Mouse (Mus musculus) forebrain, postnatal 0 days (tissue): ENCODE data around the gene Vat1. TPM values are rescaled to one million over a fixed set of nuclear protein-coding genes. Genes with fewer than 3 reads are reported as not detected.
"Not testable (repeated sequence)": the region's sequence is repeated elsewhere in the genome, so short reads cannot be mapped to it uniquely, and the experiment has no call there.

Source experiments
- ATAC-seq: fragments of 200-750 bp; cut with Nextera tagmentation; 2 replicates; pipeline ENCODE4 v1.8.0; 2017; ENCODE audit warnings: mild to moderate bottlenecking, moderate library complexity
- DNase-seq: peaks from one replicate; pipeline ENCODE4 v3.0.0-alpha.2; 2015
- H3K27ac ChIP-seq: fragments of 300-500 bp; sonication (generic); 2 replicates; pipeline ENCODE4 v1.5.1; 2014; ENCODE audit warnings: low read depth, mild to moderate bottlenecking, antibody characterized with exemption, low read length, moderate library complexity, mixed read lengths
- H3K27me3 ChIP-seq: fragments of 300-500 bp; sonication (generic); 2 replicates; pipeline ENCODE4 v1.6.1; 2014; ENCODE audit warnings: mild to moderate bottlenecking, low read length, mixed read lengths; ENCODE audit not compliant: insufficient read depth
- H3K36me3 ChIP-seq: fragments of 300-500 bp; sonication (generic); 2 replicates; pipeline ENCODE4 v1.6.1; 2014; ENCODE audit warnings: mild to moderate bottlenecking, moderate library complexity; ENCODE audit not compliant: insufficient read depth
- H3K4me1 ChIP-seq: fragments of 300-500 bp; sonication (generic); 2 replicates; pipeline ENCODE4 v1.6.1; 2014; ENCODE audit warnings: antibody characterized with exemption; ENCODE audit not compliant: insufficient read depth
- H3K4me2 ChIP-seq: fragments of 300-500 bp; sonication (generic); 2 replicates; pipeline ENCODE4 v1.6.1; 2014; ENCODE audit warnings: low read depth, mild to moderate bottlenecking, moderate library complexity
- H3K4me3 ChIP-seq: fragments of 300-500 bp; sonication (generic); 2 replicates; pipeline ENCODE4 v1.5.1; 2014; ENCODE audit warnings: low read depth, low read length, mixed read lengths
- H3K9ac ChIP-seq: fragments of 300-500 bp; sonication (generic); 2 replicates; pipeline ENCODE4 v1.6.1; 2014; ENCODE audit warnings: mild to moderate bottlenecking
- H3K9me3 ChIP-seq: fragments of 300-500 bp; sonication (generic); 2 replicates; pipeline ENCODE4 v1.6.1; 2016; ENCODE audit warnings: low read length
- CTCF ChIP-seq: sonication (generic); IDR thresholded peaks from 2 replicates; pipeline ENCODE4 v1.5.1; 2016; ENCODE audit warnings: antibody characterized with exemption, control low read depth, low read depth
- WGBS: fragments of 180-500 bp; shearing (Covaris S2); extraction: QIAGEN DNeasy Blood & Tissue Kit; methylation state at CpG from one replicate; pipeline ENCODE4 v1.1.7; 2014; 5-methylcytosine and 5-hydroxymethylcytosine counted together
- polyA plus RNA-seq: library from polyadenylated mRNA; unstranded; fragments of >200 nt; fragmentation: Nextera tagmentation; extraction: Ambion mirVana; gene quantifications from 2 replicates; pipeline ENCODE4 v1.2.1, GENCODE M21; 2015
- total RNA-seq: library from RNA; depleted of rRNA; stranded (reverse); fragments of >200 nt; gene quantifications from 2 replicates; pipeline ENCODE4 v1.2.3, GENCODE M21; 2014

Gene Vat1
- total and polyA plus RNA-seq, 2 experiments from 2014 or later = 92.7 to 174 TPM

- 85% methylated on average over 12 of the region's 12 CpGs for WGBS
- no peak for DNase-seq
- no peaks in the 10 kb centered on the region for H3K4me1 ChIP-seq
- H3K36me3 ChIP-seq = peaks cover 51% of the 10 kb centered on the region
- H3K4me3 ChIP-seq = no peak overlapping the region
- H3K27me3 ChIP-seq = no peaks in the 10 kb centered on the region
- no peak for TF ChIP-seq CTCF
- ATAC-seq = no peak
- no peaks in the 10 kb centered on the region for H3K9me3 ChIP-seq
- H3K27ac ChIP-seq = no peak overlapping the region
- H3K9ac ChIP-seq = no peak overlapping the region
- no peak overlapping the region for H3K4me2 ChIP-seq
Measured at GRCm38 (mm10) chr11:101458217-101458616, 7.8 kb downstream of the Vat1 start.

- Histone ChIP-seq H3K9ac (no peak overlapping the region), H3K4me1 (no peaks in the 10 kb centered on the region), H3K27ac (no peak overlapping the region), H3K27me3 (no peaks in the 10 kb centered on the region), H3K4me3 (no peak overlapping the region), H3K36me3 (peaks cover 51% of the 10 kb centered on the region), H3K4me2 (no peak overlapping the region), H3K9me3 (no peaks in the 10 kb centered on the region)
- ATAC-seq (no peak), DNase-seq (no peak)
- TF ChIP-seq CTCF = no peak
- WGBS = 86% methylated on average over 9 of the region's 9 CpGs
Measured at GRCm38 (mm10) chr11:101457631-101458030, 8.4 kb downstream of the Vat1 start.

GRCm38 (mm10) chr11:101455627-101456026 is 10.4 kb downstream of the Vat1 start:
- DNase-seq (no peak), ATAC-seq (no peak)
- no peak overlapping the region for H3K4me2 ChIP-seq
- H3K4me1 ChIP-seq = no peaks in the 10 kb centered on the region
- H3K9ac ChIP-seq = no peak overlapping the region
- 87% methylated on average over 7 of the region's 7 CpGs for WGBS
- no peaks in the 10 kb centered on the region for H3K27me3 ChIP-seq
- no peaks in the 10 kb centered on the region for H3K9me3 ChIP-seq
- H3K27ac ChIP-seq = no peak overlapping the region
- H3K4me3 ChIP-seq = no peak overlapping the region
- H3K36me3 ChIP-seq = peaks cover 32% of the 10 kb centered on the region
- no peak for TF ChIP-seq CTCF

- Histone ChIP-seq H3K36me3 (peaks cover 24% of the 10 kb centered on the region), H3K27me3 (no peaks in the 10 kb centered on the region), H3K4me3 (no peak overlapping the region), H3K27ac (no peak overlapping the region), H3K4me1 (no peaks in the 10 kb centered on the region), H3K4me2 (no peak overlapping the region), H3K9me3 (no peaks in the 10 kb centered on the region), H3K9ac (no peak overlapping the region)
- DNase-seq (no peak), ATAC-seq (no peak)
- TF ChIP-seq CTCF = no peak
- 9% methylated on average over 6 of the region's 6 CpGs for WGBS
Measured at GRCm38 (mm10) chr11:101454702-101455101, 11.3 kb downstream of the Vat1 start.

- no peaks in the 10 kb centered on the region for H3K27me3 ChIP-seq
- DNase-seq (no peak), ATAC-seq (no peak)
- no peak overlapping the region for H3K27ac ChIP-seq
- peaks cover 5% of the 10 kb centered on the region; the same call in 1 of the 2 replicates for H3K36me3 ChIP-seq
- WGBS = 69% methylated on average over 10 of the region's 10 CpGs
- H3K4me2 ChIP-seq = no peak overlapping the region
- H3K4me3 ChIP-seq = no peak overlapping the region
- H3K9ac ChIP-seq = no peak overlapping the region
- H3K4me1 ChIP-seq = no peaks in the 10 kb centered on the region
- TF ChIP-seq CTCF = no peak
- no peaks in the 10 kb centered on the region for H3K9me3 ChIP-seq
Measured at GRCm38 (mm10) chr11:101452093-101452774, 13.8 kb downstream of the Vat1 start.

- H3K9ac ChIP-seq = no peak overlapping the region
- ATAC-seq = no peak
- no peak for TF ChIP-seq CTCF
Measured at GRCm38 (mm10) chr11:101451536-101451935, 14.5 kb downstream of the Vat1 start.

GRCm38 (mm10) chr11:101450394-101450793 is 15.6 kb downstream of the Vat1 start:
- Histone ChIP-seq H3K4me2 (no peak overlapping the region), H3K9ac (no peak overlapping the region), H3K27ac (no peak overlapping the region), H3K4me1 (no peaks in the 10 kb centered on the region), H3K36me3 (peaks cover 6% of the 10 kb centered on the region), H3K9me3 (no peaks in the 10 kb centered on the region), H3K4me3 (no peak overlapping the region), H3K27me3 (no peaks in the 10 kb centered on the region)
- ATAC-seq (no peak), DNase-seq (no peak)
- TF ChIP-seq CTCF = no peak
- 91% methylated on average over 3 of the region's 3 CpGs for WGBS

More at GRCm38 (mm10) chr11:101451536-101451935, 14.5 kb downstream of the Vat1 start:
- WGBS = 93% methylated on average over 10 of the region's 10 CpGs
- no peaks in the 10 kb centered on the region for H3K9me3 ChIP-seq
- H3K4me2 ChIP-seq = no peak overlapping the region
- DNase-seq = no peak
- no peaks in the 10 kb centered on the region for H3K36me3 ChIP-seq
- no peaks in the 10 kb centered on the region for H3K27me3 ChIP-seq
- no peak overlapping the region for H3K27ac ChIP-seq
- H3K4me1 ChIP-seq = no peaks in the 10 kb centered on the region
- H3K4me3 ChIP-seq = no peak overlapping the region

- H3K27me3 ChIP-seq, H3K27ac ChIP-seq, H3K4me3 ChIP-seq, H3K4me1 ChIP-seq, H3K4me2 ChIP-seq, H3K9ac ChIP-seq, DNase-seq, H3K9me3 ChIP-seq, ATAC-seq: not testable (repeated sequence)
- WGBS = 91% methylated on average over 4 of the region's 4 CpGs
- H3K36me3 ChIP-seq = peaks cover 13% of the 10 kb centered on the region
Measured at GRCm38 (mm10) chr11:101449596-101449995, 16.4 kb downstream of the Vat1 start.
